Mouse (Mus musculus) testis, adult 2 months (tissue): ENCODE results near the gene Armc9.

ENCODE experiments used
- CTCF ChIP-seq: fragments of 200-500 bp; IDR thresholded peaks from 2 replicates; pipeline ENCODE4 v1.5.1; 2012; ENCODE audit warnings: low read depth, mild to moderate bottlenecking, inconsistent platforms, low read length, moderate library complexity; ENCODE audit not compliant: control insufficient read depth, insufficient read depth, insufficient replicate concordance
- POLR2A ChIP-seq: fragments of 200-500 bp; IDR thresholded peaks from 2 replicates; pipeline ENCODE4 v1.6.1; 2012; ENCODE audit warnings: low read depth, mild to moderate bottlenecking, inconsistent platforms, low read length, moderate library complexity; ENCODE audit not compliant: control insufficient read depth

- TF ChIP-seq CTCF: no peak
- TF ChIP-seq POLR2A: no peak
Observed at GRCm38 (mm10) chr1:86141081-86141480, 13.5 kb upstream of the Armc9 start.
